Mouse (Mus musculus) adipocyte (in vitro differentiated cells): Measurements from ENCODE around the gene Slc10a7.

Experiments used
- DNase-seq: peaks from one replicate; pipeline ENCODE4 v3.0.0-alpha.2; 2016; ENCODE audit warnings: low spot score

Gene Slc10a7

DNA sequence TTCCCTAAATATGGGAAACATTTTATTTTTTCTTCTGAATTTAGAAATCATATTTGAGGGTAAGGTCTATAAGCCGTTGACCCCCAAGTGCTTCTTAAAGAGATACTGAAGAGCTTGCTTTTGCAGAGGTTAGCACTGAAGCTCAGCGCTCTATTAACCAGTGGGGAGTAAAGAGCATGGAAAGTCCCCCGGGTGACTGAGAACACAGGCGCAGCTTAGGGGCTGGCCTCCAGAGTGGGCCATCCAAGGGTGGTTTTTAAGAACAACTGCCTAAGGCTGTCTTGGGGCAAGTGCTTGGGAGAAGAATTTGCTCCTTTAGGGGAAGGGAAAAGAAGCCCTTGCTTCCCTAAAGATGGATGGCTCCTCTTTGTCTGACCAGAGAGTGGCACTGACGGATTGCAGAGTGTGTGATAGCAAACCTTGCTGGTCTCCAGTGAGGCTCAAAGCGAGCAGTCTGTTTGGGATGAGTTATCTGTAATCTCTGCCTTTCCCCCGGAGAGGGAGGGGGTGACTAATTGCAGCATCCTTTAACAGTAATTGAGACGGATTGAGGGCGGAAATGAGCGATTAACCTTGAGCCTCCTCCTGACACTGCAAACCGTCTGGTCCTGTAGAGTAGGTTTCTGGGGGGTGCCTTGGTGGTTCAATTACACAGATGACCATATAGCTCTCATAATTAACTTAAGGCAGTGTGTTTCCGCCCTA, 115.7 kb downstream of the Slc10a7 start:
- no peak for DNase-seq

DNA sequence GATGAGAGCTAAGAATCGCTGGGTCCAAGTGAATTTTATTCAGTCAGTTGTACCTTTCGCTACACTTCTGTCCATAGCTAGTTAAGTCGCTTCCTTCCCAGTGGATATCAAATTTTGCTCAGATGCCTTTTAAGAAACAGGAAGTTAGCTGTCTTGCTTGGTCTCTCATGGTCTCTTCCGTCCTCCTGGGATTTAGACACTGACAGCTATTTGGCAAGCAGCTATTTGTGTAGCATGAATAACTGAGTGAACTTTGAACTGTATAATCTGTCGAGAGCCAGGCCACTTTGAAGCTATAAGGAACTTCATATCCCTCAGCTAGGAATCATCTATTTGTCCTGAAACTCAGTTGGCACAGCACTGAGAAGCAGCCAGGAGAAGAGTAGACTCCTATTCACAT, 117.5 kb downstream of the Slc10a7 start:
- peak; percentile 5 for DNase-seq

DNA sequence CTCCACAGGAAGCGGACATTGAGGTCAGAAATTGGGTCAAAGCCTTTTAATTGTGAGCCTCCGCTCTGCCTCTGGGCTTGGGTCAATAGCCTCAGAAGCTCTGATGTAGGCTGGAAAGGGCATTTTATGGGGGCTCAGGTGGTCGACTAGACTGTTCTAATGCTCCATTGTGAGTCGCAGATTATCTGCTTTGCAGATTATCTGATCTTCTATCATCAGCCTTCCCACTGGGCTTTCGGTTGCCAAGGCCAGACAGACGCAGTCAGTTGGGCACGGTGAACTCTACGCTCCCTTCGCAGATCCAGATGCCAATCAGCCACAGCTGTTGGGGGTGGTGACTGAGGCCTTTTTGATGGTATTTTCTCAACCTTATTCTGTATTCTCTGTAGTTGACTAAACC, 118.6 kb downstream of the Slc10a7 start:
- DNase-seq = no peak

DNA sequence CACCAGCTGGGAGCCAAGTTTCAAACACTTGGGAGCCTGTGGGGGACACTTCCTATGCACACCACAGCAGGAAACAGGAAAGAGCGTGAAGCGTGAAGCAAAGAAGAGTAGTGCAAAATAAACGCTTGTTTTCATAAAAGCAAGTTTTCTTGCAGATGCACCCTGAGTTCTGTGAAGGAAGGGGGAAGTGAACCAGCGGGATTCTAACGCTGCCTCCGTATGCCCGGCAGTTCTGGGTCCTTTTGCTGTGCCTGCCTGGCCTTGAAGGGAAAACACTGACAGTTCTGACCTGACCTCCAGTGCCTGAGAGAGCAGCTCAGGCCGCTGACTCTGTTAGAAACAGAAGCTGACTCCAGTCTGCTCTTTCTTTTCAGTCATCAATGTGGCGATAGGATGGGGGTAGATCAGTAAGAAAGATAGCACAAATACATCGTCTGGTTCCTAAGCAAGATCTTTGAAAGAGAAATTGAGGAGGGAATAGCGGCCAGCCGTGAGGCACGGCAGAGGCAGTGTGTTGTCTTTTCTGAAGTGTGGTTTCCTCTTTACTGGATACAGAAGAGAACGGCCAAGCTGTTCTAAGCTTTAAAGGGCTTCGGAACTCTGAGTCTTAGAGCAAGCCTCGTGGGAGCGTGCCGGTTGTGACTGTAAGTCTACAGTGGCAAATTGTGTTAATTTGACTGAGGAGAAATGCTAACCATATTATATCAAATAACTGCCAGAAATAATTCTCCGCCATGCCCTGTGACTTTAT, 121.4 kb downstream of the Slc10a7 start:
- no peak for DNase-seq

DNA sequence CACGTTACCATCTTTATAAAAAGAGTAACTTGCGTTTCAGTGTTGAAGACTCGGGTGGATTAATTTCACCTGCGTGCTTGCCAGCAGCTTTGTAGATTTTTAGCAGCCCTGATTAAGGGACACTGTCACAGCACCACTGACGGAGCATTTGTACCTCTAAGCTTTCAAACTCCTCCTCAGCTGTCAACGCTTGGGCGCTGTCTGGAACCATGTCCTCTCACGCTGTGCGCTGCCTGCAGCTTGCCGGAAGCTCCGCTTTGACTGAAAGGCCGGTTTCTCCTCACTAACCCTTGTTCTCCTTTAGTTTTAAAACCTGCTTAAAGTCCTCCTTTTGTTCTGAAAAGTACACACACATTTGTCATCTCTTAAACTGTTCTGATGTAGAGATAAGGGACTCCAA, 123.9 kb downstream of the Slc10a7 start:
- no peak for DNase-seq

DNA sequence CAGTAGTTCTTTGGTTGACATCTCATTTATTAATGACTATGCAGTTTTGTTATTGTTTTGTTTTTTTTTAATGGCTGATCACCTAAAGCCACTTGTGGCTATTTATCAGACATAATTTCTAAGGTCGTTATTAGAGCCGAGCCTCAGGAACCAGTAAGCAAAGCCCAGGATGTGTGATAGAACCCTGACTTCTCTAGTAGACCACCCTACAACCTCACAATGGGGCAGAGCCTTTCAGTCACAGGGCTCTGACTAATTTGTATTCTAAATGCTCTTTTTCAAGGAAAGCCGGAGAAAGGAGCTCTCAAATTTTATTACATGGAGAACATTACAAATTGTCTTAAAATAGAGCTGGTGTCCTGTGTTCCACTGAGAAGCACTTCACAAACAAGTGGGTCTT, 124.9 kb downstream of the Slc10a7 start:
- no peak for DNase-seq

DNA sequence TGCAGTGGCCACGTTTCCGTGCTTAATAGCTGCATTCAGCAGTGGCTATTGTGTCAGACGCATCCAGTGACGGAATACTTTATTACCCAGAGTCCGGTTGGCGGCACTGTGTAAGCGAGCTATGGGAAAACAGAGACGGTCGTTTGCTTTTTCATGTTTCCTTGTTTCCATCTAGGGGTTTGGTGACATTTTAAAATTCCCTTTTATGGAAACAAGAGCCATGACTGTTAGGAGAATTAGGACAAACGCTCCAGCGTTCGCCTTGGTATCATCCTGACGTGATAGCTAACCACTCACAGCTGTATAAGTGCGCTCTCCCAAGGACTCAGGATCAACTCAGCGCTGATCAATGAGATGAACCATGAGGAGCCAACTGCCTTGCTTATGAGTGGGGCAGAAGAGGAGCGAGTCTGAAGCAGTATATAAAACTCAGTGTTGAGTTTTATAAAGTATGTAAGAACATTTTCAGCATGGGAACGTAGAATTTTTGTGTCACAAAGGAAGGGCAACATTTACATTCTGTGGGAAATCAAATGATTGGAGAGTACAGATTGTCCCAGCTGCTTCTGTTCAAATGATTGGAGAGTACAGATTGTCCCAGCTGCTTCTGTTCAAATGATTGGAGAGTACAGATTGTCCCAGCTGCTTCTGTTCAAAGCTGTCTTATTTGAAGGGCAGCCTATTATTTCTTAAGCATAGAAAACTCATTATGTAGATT, 125.5 kb downstream of the Slc10a7 start:
- no peak for DNase-seq

DNA sequence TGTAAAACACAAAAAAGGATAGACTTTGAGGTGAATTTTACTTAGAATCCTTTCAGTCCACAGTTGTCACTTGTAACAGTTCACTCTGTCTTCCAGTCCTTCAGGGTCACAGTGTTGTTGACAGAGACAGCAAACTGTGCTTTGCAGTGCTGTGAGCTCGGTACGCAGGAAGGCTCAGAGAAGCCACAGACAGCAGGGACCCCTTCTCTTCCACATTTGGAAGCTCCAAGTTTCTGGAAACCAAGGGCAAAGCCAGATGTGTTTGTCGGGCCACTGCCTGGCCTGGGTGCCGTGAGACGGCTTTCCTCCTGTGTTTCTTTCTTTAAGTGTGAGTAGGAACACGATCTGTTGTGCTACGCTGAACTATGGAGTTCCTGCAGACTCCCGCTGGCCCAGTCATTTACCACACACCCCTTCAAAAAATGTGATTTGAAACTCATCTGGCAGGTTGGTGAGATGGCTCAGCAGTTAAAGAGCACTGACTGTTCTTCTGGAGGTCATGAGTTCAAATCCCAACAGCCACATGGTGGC, 126.2 kb downstream of the Slc10a7 start:
- no peak for DNase-seq

DNA sequence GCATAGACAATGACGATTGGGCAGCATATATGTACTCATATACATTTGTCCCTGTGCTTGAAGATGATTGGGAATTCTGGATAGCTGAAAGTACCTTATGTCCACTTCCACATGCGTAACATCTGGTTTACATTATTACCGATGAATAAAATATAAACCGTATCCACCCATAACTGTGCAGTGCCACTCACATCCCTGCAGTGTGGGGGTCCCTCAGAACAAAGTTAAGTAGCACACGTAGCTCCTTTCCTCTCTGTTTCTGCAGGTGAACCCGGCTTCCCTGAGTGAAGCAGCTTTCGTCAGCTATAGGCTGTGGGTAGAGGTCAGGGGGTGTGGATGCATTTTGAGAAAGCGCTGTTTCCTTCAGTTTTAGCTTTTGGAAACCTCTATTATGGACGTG, 132.8 kb downstream of the Slc10a7 start:
- no peak for DNase-seq

DNA sequence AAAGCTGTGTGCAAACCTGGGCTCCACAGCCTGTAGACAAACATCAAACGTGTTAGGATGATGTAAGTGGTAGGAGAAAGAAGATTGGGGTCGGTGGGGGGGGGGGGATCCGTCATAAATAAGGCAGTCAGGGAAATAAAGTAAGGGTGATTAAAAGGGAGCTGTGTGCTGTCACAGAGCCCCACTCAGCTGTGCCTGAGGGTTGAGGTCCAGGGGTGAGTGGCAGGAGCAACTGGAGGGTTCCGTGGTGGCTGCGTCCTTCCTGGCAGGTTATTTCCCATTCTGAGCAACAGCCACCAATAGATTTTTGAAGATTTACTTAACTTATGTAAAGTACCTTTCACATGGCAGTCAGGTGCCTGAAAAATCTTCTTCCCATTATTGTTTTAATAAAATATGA, 133.2 kb downstream of the Slc10a7 start:
- DNase-seq = no peak

DNA sequence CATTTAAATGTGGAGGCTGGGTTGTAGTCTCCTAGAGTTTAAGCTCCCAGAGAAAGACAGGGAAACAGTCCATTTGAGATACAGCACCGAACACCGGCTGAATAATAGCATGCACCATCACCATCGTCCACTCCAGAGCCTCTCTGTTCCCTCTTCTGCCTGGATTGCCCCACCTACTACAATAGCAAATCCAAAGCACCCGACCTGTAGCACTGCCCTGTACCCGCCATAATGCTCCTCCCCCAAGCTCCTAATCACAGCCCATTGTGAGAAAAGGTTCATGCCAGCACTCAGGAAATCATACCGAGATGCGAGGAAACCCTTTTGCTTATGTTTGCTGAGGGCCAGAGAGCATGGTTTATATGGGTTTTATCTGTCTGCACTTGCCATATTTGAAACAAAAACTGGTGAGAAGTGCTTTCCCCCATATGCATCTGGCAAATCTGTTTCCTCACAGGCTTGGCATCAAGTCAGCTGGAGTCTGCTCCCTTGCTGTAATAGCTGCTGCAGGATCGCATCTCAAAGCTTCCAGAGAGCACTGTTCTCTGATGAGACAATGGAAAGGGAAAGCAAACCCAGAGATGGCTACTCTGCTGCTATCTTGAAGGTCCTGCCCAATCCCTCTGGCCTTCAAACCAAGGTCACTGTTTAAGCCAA, 138.0 kb downstream of the Slc10a7 start:
- DNase-seq = peak; percentile 52

DNA sequence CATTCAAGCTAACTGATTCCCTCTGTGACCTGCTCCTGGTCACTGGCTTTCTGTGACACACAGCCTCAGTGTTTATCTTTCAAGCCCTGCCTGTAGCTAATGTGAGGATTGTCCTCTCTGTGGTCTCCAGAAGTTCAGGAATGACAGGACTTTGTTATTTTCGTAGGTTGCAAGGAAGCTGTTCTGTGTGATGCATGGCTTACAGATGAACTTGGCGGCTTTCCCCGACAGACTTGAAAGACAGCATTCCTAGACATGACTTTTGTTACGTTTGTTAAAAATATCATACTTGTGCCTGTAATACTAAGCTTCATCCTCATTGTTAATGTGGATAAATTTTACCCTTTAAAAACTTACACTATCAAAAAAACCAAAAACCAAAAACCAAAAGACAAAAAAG, 138.7 kb downstream of the Slc10a7 start:
- DNase-seq = peak; percentile 5

DNA sequence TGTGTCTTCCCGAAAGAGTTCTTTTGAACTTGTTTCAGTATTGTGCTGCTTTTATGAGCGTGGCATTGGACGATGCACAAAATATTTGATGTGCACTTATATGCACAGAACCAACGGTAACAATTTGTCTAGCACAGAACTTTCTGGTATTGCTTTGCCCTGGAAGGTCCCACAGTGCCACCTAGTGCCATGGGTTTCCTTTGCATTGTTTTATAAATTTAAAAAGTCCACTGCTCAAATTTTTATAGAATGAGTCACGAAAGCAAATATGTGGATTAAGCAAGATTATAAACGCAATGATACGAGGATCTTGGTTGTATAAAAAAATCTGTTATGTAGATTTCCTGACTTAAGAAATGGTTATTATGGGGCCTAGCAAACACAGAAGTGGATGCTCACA, 139.8 kb downstream of the Slc10a7 start:
- DNase-seq = peak; percentile 82

DNA sequence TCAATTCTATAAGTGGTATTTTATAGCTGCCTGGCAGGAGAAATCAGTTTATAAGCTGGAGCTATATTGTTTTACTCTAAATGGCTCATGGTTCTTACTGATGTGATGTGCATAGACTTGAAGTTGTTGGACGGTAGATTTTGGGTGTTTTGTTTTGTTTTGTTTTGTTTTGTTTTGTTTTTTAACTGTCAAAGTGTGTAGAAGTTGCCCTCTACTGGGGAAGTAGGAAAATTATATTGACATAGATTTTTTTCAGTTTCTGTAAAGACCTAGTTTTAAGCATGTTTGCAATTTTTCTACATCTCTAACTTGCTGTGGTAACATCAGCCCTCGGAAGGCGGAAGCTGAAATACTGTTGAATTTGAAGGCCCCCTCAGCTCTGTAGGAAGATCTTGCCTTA, 142.5 kb downstream of the Slc10a7 start:
- DNase-seq = peak; percentile 10

DNA sequence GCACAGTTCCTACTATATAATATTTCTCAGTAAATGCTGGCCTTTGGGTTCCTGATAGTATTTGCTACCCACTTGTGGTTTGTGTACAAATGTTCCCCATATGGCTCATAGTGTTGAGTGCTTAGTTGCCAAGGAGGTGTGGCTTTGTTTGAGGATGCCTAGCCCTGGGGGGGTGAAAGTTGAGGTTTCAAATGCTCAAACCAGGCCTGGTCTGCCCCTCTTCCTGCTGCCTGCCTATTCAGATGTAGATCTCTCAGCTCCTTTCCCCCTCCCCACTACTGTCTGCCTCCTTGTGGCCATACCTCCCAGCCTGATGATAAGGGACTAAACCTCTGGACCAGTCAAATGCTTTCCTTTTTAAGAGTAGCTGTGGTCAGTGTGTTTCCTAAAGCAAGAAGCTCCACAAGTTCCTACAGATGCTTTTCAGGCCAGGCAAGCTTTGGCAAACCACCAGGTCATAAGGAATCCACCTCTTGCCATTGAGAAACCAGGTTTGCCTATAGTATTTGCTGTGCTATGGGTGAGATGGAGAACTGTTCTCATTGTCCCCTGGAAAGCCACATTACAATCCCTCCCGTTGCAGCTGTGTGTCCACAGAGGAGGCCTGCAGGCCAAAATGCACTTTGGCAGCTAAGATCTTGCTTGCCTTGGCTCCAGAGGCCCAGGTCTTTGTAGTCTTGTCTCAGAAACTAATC, 146.4 kb downstream of the Slc10a7 start:
- peak; percentile 10 for DNase-seq

DNA sequence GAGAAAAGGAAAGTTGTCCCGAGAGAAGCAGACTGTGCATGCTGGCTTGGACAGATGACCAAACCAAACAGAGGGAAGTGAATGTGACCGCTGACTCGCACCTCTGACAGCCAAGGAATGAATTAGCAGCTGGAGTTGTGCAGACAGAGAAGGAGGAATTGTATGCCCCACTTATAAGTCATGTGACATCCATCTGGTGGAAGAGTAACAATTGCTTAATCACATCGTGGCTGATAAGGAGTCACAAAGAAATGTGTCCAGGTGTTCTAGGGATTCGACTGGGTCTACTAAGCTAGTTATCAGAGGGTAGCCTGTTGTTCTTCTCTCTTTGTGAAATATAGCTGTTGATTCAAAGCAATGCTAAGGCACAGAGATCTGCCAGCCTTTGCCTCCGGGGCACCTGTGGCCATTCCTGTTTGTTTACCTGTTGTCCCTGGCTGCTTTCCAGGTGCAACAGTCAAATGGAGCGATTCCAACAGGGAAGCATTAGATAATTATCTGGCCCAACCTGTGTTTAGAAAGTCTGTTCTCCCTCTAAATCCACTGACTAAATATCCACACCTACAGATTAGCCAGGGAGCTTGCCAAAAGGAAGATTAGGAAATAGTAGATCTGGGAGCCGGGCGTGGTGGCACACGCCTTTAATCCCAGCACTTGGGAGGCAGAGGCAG, 147.7 kb downstream of the Slc10a7 start:
- DNase-seq = peak; percentile 21

DNA sequence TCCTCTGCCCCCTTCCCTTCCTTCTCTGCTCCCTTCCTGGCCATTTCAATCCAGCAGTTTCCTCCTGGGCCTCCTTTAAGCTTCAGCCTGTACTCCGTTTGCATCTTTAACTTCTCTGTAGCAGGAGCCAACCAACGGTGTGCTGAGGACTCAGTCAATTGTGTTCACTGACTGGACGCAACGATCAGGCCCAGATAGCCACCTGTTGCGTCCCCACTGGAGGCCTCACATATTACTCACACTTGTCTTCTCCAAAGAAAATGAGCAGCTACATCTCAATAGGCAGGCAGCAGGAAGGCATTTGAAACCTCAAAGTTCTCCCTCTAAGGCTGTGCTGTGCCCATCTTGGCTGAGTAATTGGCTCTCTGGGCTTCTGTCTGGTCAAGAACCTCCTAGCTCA, 149.0 kb downstream of the Slc10a7 start:
- DNase-seq = no peak

DNA sequence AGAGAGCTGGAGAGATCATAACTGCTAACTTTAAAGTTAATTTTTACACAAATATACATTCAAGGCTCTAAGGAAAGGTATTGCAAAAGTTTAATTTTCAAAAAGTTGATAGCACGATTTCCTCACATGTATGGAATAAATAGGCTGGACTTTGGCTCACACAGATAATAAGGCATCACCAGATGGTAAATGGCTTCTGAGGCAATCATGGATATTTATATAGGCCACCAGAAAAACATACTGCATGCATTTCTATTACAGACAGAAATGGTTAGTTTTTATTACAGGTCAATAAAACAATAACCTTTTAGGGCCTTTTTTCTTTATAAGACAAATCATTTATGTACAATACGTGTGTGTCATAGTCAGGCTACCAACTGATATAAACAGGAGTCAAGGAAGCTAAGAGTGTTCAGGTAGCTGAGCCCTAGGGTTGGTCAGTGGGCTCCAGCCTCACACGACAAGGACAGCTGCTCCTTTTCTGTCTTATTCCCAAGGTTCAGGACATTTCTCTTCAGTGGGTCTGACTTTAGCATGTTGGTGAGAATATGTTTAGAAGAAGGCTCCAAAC, 150.6 kb downstream of the Slc10a7 start:
- DNase-seq = no peak

DNA sequence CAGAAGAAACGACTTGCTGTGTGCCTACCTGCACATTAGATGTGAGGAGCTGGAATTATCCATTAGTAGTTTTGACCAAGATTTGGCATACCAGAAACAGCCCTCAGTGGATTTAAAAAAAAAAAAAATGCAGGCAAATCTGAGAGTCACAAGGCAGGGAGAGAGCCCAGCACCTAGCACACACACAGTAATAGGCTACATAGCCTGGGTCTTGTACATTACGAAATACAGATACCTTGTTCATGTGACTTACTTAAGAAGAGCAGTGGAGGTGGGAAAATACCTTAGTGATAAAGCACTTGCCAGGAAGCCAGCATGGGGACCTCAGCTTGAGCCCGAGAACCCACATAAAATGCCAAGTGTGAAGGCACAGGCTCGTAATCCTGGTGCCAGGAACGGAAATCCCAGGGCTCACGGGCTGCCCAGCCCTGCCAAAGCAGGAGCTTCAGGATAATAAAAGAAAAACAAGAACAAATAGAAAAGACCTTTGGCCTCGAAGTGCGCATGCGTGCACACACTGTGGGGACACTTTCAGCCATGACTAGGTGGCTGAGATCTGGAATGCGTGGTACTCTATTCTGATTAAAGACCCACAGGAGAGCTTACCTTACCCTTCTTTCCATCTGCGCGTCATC, 155.3 kb downstream of the Slc10a7 start:
- DNase-seq = no peak

DNA sequence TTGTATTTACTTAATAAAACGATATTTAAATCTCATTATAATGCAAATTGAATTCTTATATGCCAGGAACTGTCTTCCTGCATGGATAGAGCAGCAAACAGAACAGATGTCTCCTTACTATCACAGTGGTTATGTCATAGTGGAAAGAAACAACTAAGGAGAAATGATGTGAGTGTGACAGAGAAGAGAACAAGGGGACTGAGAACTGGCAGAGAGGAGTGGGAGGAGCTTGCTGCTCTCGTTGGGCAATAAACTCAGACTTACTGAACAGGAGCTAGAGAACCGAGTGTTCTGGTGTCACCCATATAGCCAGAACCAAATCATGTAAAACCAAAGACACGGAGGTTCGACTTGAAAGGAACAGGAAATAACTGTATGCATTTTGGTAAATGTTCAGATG, 158.3 kb downstream of the Slc10a7 start:
- no peak for DNase-seq
